Mouse (Mus musculus) E14TG2a.4 (cell line): ENCODE data around the gene Med21.

Source experiments
- CTCF ChIP-seq: conservative IDR thresholded peaks from 2 replicates; pipeline ENCODE4 v1.5.1; 2014; ENCODE audit warnings: low read length
- NANOG ChIP-seq: IDR thresholded peaks from 2 replicates; pipeline ENCODE4 v1.6.1; 2014; ENCODE audit warnings: borderline replicate concordance, low read length, mixed read lengths

DNA sequence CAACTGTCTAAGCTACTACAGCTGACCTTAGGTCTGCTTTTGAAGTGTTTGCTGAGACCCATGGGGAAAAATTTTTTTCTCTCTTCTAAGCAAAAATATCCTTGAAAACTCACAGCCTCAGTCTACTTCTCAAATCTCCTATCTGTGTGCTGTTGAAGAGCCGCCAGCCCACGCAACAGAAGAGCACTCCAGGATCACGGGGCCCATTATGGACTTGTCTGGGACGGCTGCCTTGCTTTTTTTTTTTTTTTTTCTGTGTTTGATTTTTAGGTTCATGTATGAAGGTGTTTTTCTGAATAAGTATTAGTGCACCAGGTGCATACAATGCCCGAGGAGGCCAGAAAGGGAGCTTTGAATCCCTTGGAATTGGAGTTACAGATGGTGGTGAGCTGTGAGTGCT is 5.9 kb upstream of the Med21 start:
- no peak for TF ChIP-seq CTCF
- TF ChIP-seq NANOG = no peak
